9 mouse cellular contexts compared by ENCODE assay signal in the genomic region with DNA sequence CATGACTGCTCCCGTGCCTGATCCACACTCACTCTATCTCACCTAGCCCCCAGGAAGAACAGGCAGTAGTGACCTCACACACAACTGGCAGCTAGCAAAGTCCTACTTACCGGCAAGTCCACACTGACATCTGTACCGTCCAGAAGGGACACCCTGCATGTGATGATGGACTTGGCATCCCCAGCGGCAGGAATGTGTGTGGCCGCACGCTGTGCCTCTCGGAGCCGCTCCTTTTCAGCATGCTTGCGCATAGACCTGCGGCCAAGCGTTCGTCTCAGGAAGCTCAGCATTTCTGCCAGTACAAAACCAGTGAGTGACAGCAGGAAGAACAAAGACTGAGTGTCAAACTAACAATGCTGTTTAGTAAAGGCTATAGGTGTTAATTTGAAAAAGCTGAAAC. TPM values are rescaled to one million over a fixed set of nuclear protein-coding genes. Genes with fewer than 3 reads are reported as not detected.
DNase-seq lines count a peak whose midpoint lies in the region; ATAC-seq lines count a peak whose summit lies in the region.
"Had no signal": no experiment of that assay in that cellular context is flagged by ENCODE, and none has a peak within 500 bp of the region (broad histone marks: within the 10 kb centered on the region; RNA-seq: fewer than 3 reads in every experiment).

No protein-coding gene starts in this region.

- no peak overlapping the region for H3K4me3 ChIP-seq in kidney, embryonic 15.5 days (replicated peaks)
- no peak overlapping the region for H3K4me3 ChIP-seq in lung, embryonic 15.5 days

- H3K9me3 ChIP-seq in kidney, embryonic 15.5 days (replicated peaks) = no peaks in the 10 kb centered on the region
- no peaks in the 10 kb centered on the region for H3K9me3 ChIP-seq in lung, embryonic 15.5 days

- peaks cover 7% of the 10 kb centered on the region for H3K36me3 ChIP-seq in kidney, embryonic 15.5 days
- H3K36me3 ChIP-seq in lung, embryonic 15.5 days = no peaks in the 10 kb centered on the region

- H3K4me2 ChIP-seq in kidney, embryonic 15.5 days = no peak overlapping the region
- H3K4me2 ChIP-seq in lung, embryonic 15.5 days = no peak overlapping the region

- H3K27ac ChIP-seq in kidney, embryonic 15.5 days = no peak overlapping the region
- H3K27ac ChIP-seq in lung, embryonic 15.5 days = peak overlapping the region; percentile 53; the same call in 1 of the 2 replicates

- DNase-seq in kidney, adult 11 months = peak; percentile 74
- DNase-seq in embryo, embryonic 10 days (ENCODE audit: low spot score) = peak; percentile 72
- DNase-seq in heart, postnatal 10 days = peak; percentile 60 to 66
- DNase-seq in natural killer cell, adult 2 months (ENCODE audit: low spot score in 2 of 2) = no peak
- DNase-seq in B cell, adult 2 months = no peak

- H3K4me1 ChIP-seq in kidney, embryonic 15.5 days = peaks cover 29% of the 10 kb centered on the region
- peaks cover 21% of the 10 kb centered on the region for H3K4me1 ChIP-seq in lung, embryonic 15.5 days

- ATAC-seq in kidney, embryonic 15.5 days (replicated peaks; ENCODE audit: low FRiP score) = no peak; the same call in 1 of the 2 replicates
- peak; percentile 55; the same call in 1 of the 2 replicates for ATAC-seq in lung, embryonic 15.5 days (ENCODE audit: borderline replicate concordance, extremely low read depth, low FRiP score, low TSS enrichment)
- no peak for ATAC-seq in inflammation-experienced regulatory T-cells, adult 6 months

- no peaks in the 10 kb centered on the region for H3K27me3 ChIP-seq in kidney, embryonic 15.5 days
- H3K27me3 ChIP-seq in lung, embryonic 15.5 days = no peaks in the 10 kb centered on the region
- H3K27me3 ChIP-seq: CH12.LX had no signal

- WGBS in kidney, embryonic 15.5 days = 70% methylated on average over 12 of the region's 12 CpGs
- WGBS in lung, embryonic 15.5 days = 63% methylated on average over 12 of the region's 12 CpGs

- H3K9ac ChIP-seq in kidney, embryonic 15.5 days = no peak overlapping the region
- no peak overlapping the region for H3K9ac ChIP-seq in lung, embryonic 15.5 days

- intact Hi-C loops in heart, postnatal 10 days (cut with DNase I) = no loop called here

RNA-seq across cellular contexts. Expression of a gene that starts 6.4 kb away (rescaled TPM):
- polyA plus RNA-seq in kidney, embryonic 15.5 days (2015; fragmentation: Nextera tagmentation; extraction: Ambion mirVana) = 64.0 and 64.2 TPM in 2 replicates
- 1 to 10 TPM; 4.1 to 4.2 TPM for total RNA-seq in heart, postnatal 10 days (2021)
- 43.7 and 45.9 TPM in 2 replicates for polyA plus RNA-seq in lung, embryonic 15.5 days (2015; fragmentation: Nextera tagmentation; extraction: Ambion mirVana)
- polyA plus RNA-seq in inflammation-experienced regulatory T-cells, adult 6 months (2017; shearing (Covaris generic)) = 1 to 10 TPM in 2 of 3 experiments, under 1 TPM in 1; 0.40 to 1.8 (median 1.1) TPM

Comparison
In these comparisons a context has a peak if more than half of its experiments do, and no peak if none do; other contexts are left out.
1. DNase-seq: peak in kidney, adult 11 months (single experiment), embryo, embryonic 10 days (single experiment) and heart, postnatal 10 days (2 of 2); none in natural killer cell, adult 2 months (0 of 2) and B cell, adult 2 months (0 of 2).
2. RNA of a gene that starts 6.4 kb away (polyA plus RNA-seq): 64.0 to 64.2 TPM in kidney, embryonic 15.5 days and 43.7 to 45.9 TPM in lung, embryonic 15.5 days; 0.40 to 1.8 TPM in inflammation-experienced regulatory T-cells, adult 6 months; every median in the first group is over 10 times any median in the second.